Mouse (Mus musculus) forebrain, embryonic 16.5 days (tissue): Measurements from ENCODE around the gene Sacm1l. TPM values are rescaled to one million over a fixed set of nuclear protein-coding genes. Genes with fewer than 3 reads are reported as not detected.

ENCODE experiments used
- ATAC-seq: fragments of 200-750 bp; cut with Nextera tagmentation; 2 replicates; pipeline ENCODE4 v1.8.0; 2017; ENCODE audit warnings: mild to moderate bottlenecking, moderate library complexity
- H3K27ac ChIP-seq: fragments of 300-500 bp; sonication (generic); 2 replicates; pipeline ENCODE4 v1.5.1; 2014; ENCODE audit warnings: low read length, control low read depth
- H3K27me3 ChIP-seq: fragments of 300-500 bp; sonication (generic); replicated peaks from 2 replicates; pipeline ENCODE4 v1.6.1; 2014; ENCODE audit warnings: low read length; ENCODE audit not compliant: control insufficient read depth, insufficient read depth
- H3K36me3 ChIP-seq: fragments of 300-500 bp; sonication (generic); 2 replicates; pipeline ENCODE4 v1.6.1; 2014; ENCODE audit not compliant: control insufficient read depth, insufficient read depth
- H3K4me1 ChIP-seq: fragments of 300-500 bp; sonication (generic); replicated peaks from 2 replicates; pipeline ENCODE4 v1.6.1; 2014; ENCODE audit warnings: low read length; ENCODE audit not compliant: control insufficient read depth, insufficient read depth
- H3K4me2 ChIP-seq: fragments of 300-500 bp; sonication (generic); 2 replicates; pipeline ENCODE4 v1.6.1; 2014; ENCODE audit warnings: mild to moderate bottlenecking, low read length, control low read depth
- H3K4me3 ChIP-seq: fragments of 300-500 bp; sonication (generic); replicated peaks from 2 replicates; pipeline ENCODE4 v1.5.1; 2014; ENCODE audit warnings: mild to moderate bottlenecking, low read length, control low read depth
- H3K9ac ChIP-seq: fragments of 300-500 bp; sonication (generic); replicated peaks from 2 replicates; pipeline ENCODE4 v1.6.1; 2014; ENCODE audit warnings: low read depth, low read length, control low read depth
- H3K9me3 ChIP-seq: fragments of 300-500 bp; sonication (generic); 2 replicates; pipeline ENCODE4 v1.6.1; 2016; ENCODE audit warnings: low read length; ENCODE audit not compliant: control insufficient read depth
- WGBS: fragments of 180-500 bp; shearing (Covaris S2); extraction: QIAGEN DNeasy Blood & Tissue Kit; methylation state at CpG from one replicate; pipeline ENCODE4 v1.1.7; 2014; 5-methylcytosine and 5-hydroxymethylcytosine counted together
- polyA plus RNA-seq: library from polyadenylated mRNA; unstranded; fragments of >200 nt; fragmentation: Nextera tagmentation; extraction: Ambion mirVana; gene quantifications from 2 replicates; pipeline ENCODE4 v1.2.1, GENCODE M21; 2015

Sacm1l gene
- polyA plus RNA-seq, 1 experiment from 2014 or later, result 54.2 TPM

GRCm38 (mm10) chr9:123518969-123519894 lies 10.3 kb upstream of the Sacm1l start:
- Histone ChIP-seq H3K36me3 (no peaks in the 10 kb centered on the region), H3K9me3 (no peaks in the 10 kb centered on the region), H3K4me1 (no peaks in the 10 kb centered on the region), H3K4me2 (no peak overlapping the region), H3K27ac (no peak overlapping the region), H3K4me3 (no peak overlapping the region), H3K9ac (no peak overlapping the region), H3K27me3 (no peaks in the 10 kb centered on the region)
- 92% methylated on average over 13 of the region's 13 CpGs for WGBS
- ATAC-seq, result no peak

DNA sequence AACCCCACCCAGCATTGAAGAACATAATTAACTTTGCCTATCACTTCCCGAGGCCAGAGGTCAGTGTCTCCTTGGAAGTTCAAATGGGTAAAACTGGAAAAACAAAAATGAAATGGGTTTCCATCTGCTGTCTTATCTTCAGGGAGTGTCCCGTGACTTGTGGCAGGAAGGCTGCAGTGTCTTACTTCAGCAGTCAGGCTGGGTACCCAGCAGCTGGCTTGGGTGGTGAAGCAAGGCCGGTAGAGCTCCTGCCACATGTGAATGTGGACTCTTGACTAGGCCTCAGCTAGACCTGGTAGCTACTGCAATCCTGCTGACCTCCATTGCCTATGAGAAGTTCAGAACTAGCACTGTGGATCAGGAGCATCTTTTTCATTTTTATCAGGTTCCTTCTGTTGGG lies 8.8 kb upstream of the Sacm1l start:
- no peak overlapping the region for H3K27ac ChIP-seq

DNA sequence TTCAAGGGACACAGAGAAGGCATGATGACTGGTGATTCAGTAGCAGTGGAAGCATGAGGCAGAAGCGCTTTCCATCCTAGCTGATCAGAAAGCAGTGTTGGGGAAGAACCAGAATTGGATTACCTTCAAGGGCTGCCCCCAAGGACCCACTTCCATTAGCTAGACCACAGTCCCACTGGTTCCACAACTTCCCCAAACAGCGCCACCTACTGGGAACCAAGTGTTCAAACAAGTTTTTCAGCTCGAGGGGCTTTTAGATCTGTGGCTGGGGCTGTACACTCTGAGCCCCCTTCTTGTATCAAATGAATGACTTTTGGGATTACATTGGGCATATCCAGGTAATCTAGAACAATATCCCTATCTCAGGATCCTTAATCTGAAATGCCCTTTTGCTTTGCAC lies 5.9 kb upstream of the Sacm1l start:
- H3K9ac ChIP-seq, result no peak overlapping the region
- H3K4me3 ChIP-seq, result no peak overlapping the region
- no peaks in the 10 kb centered on the region for H3K36me3 ChIP-seq

More for the DNA sequence above, 8.8 kb upstream of the Sacm1l start:
- Histone ChIP-seq H3K36me3 (no peaks in the 10 kb centered on the region), H3K4me2 (no peak overlapping the region), H3K4me3 (no peak overlapping the region), H3K27me3 (no peaks in the 10 kb centered on the region), H3K9me3 (no peaks in the 10 kb centered on the region), H3K9ac (no peak overlapping the region), H3K4me1 (no peaks in the 10 kb centered on the region)
- WGBS, result 90% methylated on average over 3 of the region's 3 CpGs
- ATAC-seq, result no peak

GRCm38 (mm10) chr9:123525095-123525494 lies 4.5 kb upstream of the Sacm1l start:
- 0% methylated on average over 1 of the region's 1 CpGs for WGBS
- ATAC-seq, result no peak
- Histone ChIP-seq H3K27ac (no peak overlapping the region), H3K27me3 (no peaks in the 10 kb centered on the region), H3K4me3 (no peak overlapping the region), H3K36me3 (no peaks in the 10 kb centered on the region), H3K4me2 (no peak overlapping the region), H3K9ac (no peak overlapping the region), H3K4me1 (peaks cover 8% of the 10 kb centered on the region), H3K9me3 (no peaks in the 10 kb centered on the region)

More for the DNA sequence above, 5.9 kb upstream of the Sacm1l start:
- H3K9me3 ChIP-seq, result no peaks in the 10 kb centered on the region
- peaks cover 8% of the 10 kb centered on the region for H3K4me1 ChIP-seq
- no peak overlapping the region for H3K27ac ChIP-seq
- WGBS, result 23% methylated on average over 3 of the region's 3 CpGs
- no peak for ATAC-seq
- H3K4me2 ChIP-seq, result no peak overlapping the region
- H3K27me3 ChIP-seq, result no peaks in the 10 kb centered on the region

DNA sequence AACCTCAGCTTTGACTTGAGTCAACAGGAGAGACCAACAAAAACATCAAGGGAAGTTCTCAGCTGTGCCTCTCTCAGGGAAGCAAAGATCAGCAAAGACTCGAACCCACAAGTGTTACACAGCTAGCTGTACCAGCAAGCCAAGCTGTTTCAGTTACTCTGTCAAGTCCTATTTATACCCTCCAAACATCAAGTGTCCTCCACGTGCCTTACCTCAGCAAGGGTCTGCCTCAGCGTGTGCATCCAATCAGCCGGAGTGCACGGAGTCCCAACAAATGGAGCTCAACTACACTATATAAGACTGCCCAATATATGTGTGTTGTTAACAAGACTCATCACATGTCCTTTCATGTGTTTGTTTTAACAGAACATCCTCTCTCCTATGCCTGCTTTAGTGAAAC lies 3.1 kb upstream of the Sacm1l start:
- H3K4me1 ChIP-seq, result peaks cover 18% of the 10 kb centered on the region
- no peak for ATAC-seq
- H3K4me2 ChIP-seq, result no peak overlapping the region
- 85% methylated on average over 5 of the region's 5 CpGs for WGBS
- H3K9ac ChIP-seq, result no peak overlapping the region
- no peaks in the 10 kb centered on the region for H3K9me3 ChIP-seq
- H3K27ac ChIP-seq, result no peak overlapping the region
- no peak overlapping the region for H3K4me3 ChIP-seq
- H3K36me3 ChIP-seq, result no peaks in the 10 kb centered on the region
- H3K27me3 ChIP-seq, result no peaks in the 10 kb centered on the region

- no peaks in the 10 kb centered on the region for H3K27me3 ChIP-seq
- peak overlapping the region; percentile 97 for H3K4me3 ChIP-seq
- peak overlapping the region; percentile 92 for H3K27ac ChIP-seq
- H3K9ac ChIP-seq, result peak overlapping the region; percentile 64
- H3K4me2 ChIP-seq, result peak overlapping the region; percentile 58
- 20% methylated on average over 6 of the region's 6 CpGs for WGBS
- H3K9me3 ChIP-seq, result no peaks in the 10 kb centered on the region
- peaks cover 20% of the 10 kb centered on the region for H3K4me1 ChIP-seq
- no peak for ATAC-seq
- H3K36me3 ChIP-seq, result no peaks in the 10 kb centered on the region
Observed at GRCm38 (mm10) chr9:123528087-123528925, 1.3 kb upstream of the Sacm1l start.

GRCm38 (mm10) chr9:123528926-123529295 lies 648 bp upstream of the Sacm1l start:
- WGBS, result under 1% methylated on average over 17 of the region's 17 CpGs
- H3K36me3 ChIP-seq, result no peaks in the 10 kb centered on the region
- peak overlapping the region; percentile 97 for H3K4me3 ChIP-seq
- H3K4me1 ChIP-seq, result peaks cover 20% of the 10 kb centered on the region
- peak overlapping the region; percentile 92 for H3K27ac ChIP-seq
- no peaks in the 10 kb centered on the region for H3K9me3 ChIP-seq
- peak; percentile 32 for ATAC-seq
- peak overlapping the region; percentile 64 for H3K9ac ChIP-seq
- H3K27me3 ChIP-seq, result no peaks in the 10 kb centered on the region
- H3K4me2 ChIP-seq, result peak overlapping the region; percentile 58

- H3K27me3 ChIP-seq, result no peaks in the 10 kb centered on the region
- H3K4me2 ChIP-seq, result peak overlapping the region; percentile 79
- H3K4me3 ChIP-seq, result peak overlapping the region; percentile 97
- H3K9ac ChIP-seq, result peak overlapping the region; percentile 95
- no peaks in the 10 kb centered on the region for H3K9me3 ChIP-seq
- peaks cover 20% of the 10 kb centered on the region for H3K4me1 ChIP-seq
- peak overlapping the region; percentile 92 for H3K27ac ChIP-seq
- under 1% methylated on average over 13 of the region's 13 CpGs for WGBS
- no peaks in the 10 kb centered on the region for H3K36me3 ChIP-seq
- no peak for ATAC-seq
Observed at GRCm38 (mm10) chr9:123530158-123530475, 558 bp downstream of the Sacm1l start.

DNA sequence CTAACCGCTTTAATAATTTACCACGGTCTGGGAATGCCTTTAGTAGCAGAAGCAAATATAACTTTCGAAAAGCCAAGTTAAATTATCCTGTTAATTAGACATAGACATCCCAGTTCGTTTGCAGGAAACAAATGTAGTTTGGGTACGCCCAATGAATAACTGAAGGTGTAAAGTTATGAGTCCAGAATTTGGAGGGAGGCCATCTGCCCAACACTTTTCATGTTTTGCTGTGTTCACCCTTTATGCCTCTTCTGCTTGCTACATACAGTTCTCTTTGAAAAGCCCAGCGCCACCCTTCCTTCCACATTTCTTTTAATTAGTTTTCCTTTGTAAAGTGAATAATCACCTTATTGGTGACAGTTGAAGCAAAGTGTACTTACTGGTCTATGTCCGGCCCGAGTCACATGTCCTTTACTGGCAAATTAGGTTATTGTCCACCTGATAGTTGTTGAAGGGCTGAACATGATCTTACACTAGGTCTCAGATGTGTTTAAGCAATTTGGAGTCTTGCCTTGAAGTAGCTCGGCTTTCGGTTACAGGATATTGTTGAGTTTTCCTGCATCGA lies 1.1 kb downstream of the Sacm1l start:
- H3K36me3 ChIP-seq, result no peaks in the 10 kb centered on the region
- no peaks in the 10 kb centered on the region for H3K27me3 ChIP-seq
- no peak overlapping the region; the same call in 1 of the 2 replicates for H3K27ac ChIP-seq
- peaks cover 20% of the 10 kb centered on the region for H3K4me1 ChIP-seq
- no peaks in the 10 kb centered on the region for H3K9me3 ChIP-seq
- H3K4me3 ChIP-seq, result peak overlapping the region; percentile 97
- peak overlapping the region; percentile 79 for H3K4me2 ChIP-seq
- peak overlapping the region; percentile 95 for H3K9ac ChIP-seq
- WGBS, result 26% methylated on average over 11 of the region's 11 CpGs
- ATAC-seq, result no peak
